Mouse (Mus musculus) spleen, adult 2 months (tissue): ENCODE data around the gene Shank1.

Experiments used
- CTCF ChIP-seq: fragments of 200-500 bp; IDR thresholded peaks from 2 replicates; pipeline ENCODE4 v1.5.1; 2011; ENCODE audit warnings: mild to moderate bottlenecking, inconsistent platforms; ENCODE audit not compliant: insufficient read depth, insufficient read length, insufficient replicate concordance; ENCODE audit errors: extremely low read depth
- POLR2A ChIP-seq: fragments of 200-500 bp; IDR thresholded peaks from 2 replicates; pipeline ENCODE4 v1.6.1; 2011; ENCODE audit warnings: low read depth, low read length, inconsistent platforms

DNA sequence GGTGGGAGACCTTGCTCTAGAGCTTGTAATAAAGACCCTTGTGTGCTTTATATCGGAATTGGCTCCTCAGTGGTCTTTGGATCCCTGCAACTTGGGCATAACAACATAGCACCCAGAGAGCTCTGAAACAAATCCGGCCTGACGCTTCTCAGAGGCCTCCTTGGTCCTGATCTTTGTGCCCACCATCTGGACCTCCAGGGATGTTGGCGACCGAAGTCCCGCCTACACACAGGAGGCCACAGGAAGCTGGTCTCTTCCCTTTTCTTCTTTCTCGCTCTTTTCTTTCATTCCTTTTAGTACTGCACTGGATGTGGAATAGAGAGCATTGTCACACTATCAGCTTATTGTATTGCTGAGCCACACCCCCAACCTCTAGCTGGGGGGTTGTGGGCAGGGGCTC is 36.6 kb upstream of the Shank1 start:
- TF ChIP-seq POLR2A (no peak), CTCF (no peak)
